Mouse (Mus musculus): ENCODE measurements around the gene Tns1.
"Not testable (repeated sequence)": the region's sequence is repeated elsewhere in the genome, so short reads cannot be mapped to it uniquely, and the experiment has no call there.

The Tns1 gene

GRCm38 (mm10) chr1:74124021-74124981 lies at the start of gene Tns1:
Gene Tns1, minus strand, starts transcription at chr1:74124449.
- peak; percentile 25 for DNase-seq (ENCODE audit: low spot score)

DNA sequence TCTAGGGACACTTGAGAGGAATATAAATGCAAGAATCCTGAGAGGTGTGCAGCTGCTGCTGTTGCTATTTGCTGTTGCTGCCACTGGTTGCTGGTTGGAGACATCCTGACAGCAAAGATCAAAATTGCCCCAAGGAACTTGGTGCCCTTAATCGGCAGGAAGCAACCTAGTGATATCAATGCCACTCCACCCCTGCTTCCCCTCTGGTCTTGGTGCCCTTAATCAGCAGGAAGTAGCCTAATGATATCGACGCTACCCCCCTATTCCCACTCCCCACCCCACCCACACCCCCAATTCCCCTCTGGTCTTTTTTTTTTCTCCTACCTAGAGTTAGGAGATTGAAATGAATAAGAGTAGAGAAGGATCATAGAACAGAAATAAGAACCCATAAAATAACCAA lies 48.5 kb upstream of the Tns1 start:
- DNase-seq (ENCODE audit: low spot score) = no peak

- no peak for DNase-seq (ENCODE audit: low spot score)
Measured at GRCm38 (mm10) chr1:74169721-74170120, 45.5 kb upstream of the Tns1 start.

DNA sequence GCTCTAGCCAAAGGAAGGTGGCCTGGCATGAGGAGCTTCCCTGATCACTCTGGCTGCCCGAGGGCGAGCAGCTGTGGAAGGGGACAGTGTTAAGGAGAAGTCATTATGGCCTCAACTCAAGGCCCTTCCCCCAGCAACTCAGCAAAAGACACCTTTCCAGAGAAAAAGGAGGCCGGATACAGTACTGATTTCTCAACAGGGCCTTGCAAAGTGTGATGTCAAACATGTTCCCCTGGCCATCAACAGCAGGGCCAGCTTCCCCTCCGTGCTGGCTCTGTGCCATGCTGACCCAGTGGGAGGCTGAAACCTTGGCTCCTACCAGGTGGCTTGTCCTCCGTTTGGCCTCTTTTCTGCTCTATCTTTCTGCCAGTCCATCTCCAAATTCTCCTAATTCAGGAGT lies 42.9 kb upstream of the Tns1 start:
- DNase-seq (ENCODE audit: low spot score) = no peak

DNA sequence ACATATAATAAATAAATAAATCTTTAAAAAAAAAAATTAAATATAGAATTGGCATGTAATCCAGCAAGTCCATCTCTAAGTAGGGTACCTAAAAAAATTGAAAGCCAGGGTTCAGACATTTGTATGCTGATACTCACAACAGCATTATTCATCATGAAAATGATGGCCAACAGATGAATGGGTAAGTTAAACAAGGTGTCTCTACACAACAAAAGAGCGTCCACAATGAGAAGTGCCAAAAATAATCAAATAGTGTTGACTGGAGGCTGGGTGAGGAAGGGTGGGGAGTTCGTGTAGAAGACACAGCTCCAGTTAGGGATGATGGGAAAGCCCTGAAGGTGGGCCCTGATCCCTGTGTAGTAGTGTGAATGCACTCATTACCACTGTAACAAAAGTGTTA lies 35.8 kb upstream of the Tns1 start:
- DNase-seq (ENCODE audit: low spot score) = no peak

- not testable (repeated sequence) for DNase-seq (ENCODE audit: low spot score)
Measured at GRCm38 (mm10) chr1:74159613-74160012, 35.4 kb upstream of the Tns1 start.

- DNase-seq (ENCODE audit: low spot score) = no peak
Measured at GRCm38 (mm10) chr1:74156381-74156910, 32.2 kb upstream of the Tns1 start.

DNA sequence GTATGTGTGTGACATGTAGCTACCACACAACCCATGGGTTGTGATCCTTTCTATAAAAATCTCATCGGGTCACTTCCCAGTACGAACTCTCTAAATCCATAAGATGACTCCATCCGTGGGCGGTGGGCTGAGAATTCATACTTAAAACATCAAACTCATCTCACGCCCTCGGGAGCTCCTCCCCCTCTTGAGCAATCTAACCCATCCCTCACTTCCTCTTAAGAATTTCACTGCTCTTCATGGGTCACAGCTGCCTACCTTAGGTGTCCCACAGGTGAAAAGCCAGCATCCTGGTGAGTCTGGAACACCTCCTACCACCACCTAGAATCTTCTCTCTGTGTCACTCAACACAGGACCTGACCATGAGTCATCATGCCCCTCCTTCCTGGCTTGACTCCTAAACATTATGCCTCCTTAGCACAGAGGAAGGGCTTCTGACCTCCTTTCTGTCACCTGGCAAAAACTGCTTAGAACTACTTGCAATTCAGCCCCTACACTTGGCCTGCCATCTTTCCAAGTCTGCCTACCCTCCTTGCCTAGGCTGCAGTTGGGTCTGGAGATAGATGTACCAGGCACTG lies 31.3 kb upstream of the Tns1 start:
- no peak for DNase-seq (ENCODE audit: low spot score)

- DNase-seq (ENCODE audit: low spot score) = no peak
Measured at GRCm38 (mm10) chr1:74153461-74154184, 29.4 kb upstream of the Tns1 start, which contains the start of gene Cxcr2. Gene Cxcr2, plus strand, starts transcription at chr1:74153989.

- DNase-seq (ENCODE audit: low spot score) = no peak
Measured at GRCm38 (mm10) chr1:74151091-74151490, 26.8 kb upstream of the Tns1 start.

DNA sequence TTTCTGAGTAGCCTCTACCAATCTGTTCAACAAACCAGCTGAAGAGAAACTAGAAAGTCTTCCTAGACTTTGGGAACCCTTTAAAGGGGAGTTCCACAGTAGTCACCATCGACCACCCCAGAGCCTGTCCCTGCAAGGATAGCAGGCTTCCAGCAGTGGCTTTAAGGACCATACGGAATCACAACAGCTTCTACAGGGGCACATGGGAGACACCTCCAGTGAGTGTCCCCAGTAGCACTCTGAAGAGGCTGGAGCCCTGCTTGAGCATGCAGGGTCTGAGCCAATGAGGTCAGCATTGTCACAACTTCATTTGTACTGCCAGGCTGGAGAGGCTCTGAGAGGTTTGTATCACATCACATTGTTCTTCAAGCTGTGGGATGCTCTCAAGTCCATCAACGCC lies 25.9 kb upstream of the Tns1 start:
- DNase-seq (ENCODE audit: low spot score) = no peak

DNA sequence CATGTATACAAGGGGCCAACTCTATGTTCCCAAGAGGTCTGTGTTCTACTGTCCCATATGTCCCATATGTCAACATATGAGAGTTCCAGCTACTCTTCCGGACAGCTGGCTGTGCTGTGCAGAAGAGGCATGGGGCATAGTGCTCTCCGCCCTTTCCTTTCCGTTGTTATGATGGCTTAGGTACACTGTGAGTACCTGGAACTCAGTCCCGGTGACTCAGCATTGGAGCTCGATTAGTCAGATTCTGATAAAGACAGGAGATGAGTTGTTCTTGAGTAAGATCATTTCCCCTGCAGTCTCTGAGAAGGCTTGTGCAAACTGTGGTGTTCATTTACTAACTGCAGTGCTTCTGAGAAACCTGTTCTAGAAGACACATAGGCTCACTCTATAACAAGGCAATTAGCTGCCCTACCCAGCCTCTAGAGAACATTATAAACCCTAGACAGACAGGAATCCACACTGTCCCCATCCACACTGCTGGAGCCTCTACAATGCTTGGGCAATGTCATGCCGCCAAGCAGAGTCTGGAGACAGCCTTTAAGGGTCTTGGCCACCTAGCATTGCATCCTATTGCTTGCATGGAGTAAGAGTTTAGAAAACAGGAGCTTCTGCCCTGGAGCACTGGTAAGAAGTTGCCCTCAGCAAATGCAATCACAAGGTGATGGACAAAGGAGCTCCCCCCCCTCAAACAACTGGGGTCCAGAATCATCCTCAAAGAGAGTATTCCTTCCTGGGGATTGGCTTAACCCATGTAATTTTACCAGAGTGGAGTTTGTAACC lies 25.0 kb upstream of the Tns1 start:
- no peak for DNase-seq (ENCODE audit: low spot score)

GRCm38 (mm10) chr1:74141781-74142180 lies 17.5 kb upstream of the Tns1 start:
- peak; percentile 49 for DNase-seq (ENCODE audit: low spot score)

GRCm38 (mm10) chr1:74139415-74139814 lies 15.2 kb upstream of the Tns1 start:
- DNase-seq (ENCODE audit: low spot score) = no peak

GRCm38 (mm10) chr1:74135326-74135950 lies 11.2 kb upstream of the Tns1 start:
- no peak for DNase-seq (ENCODE audit: low spot score)

DNA sequence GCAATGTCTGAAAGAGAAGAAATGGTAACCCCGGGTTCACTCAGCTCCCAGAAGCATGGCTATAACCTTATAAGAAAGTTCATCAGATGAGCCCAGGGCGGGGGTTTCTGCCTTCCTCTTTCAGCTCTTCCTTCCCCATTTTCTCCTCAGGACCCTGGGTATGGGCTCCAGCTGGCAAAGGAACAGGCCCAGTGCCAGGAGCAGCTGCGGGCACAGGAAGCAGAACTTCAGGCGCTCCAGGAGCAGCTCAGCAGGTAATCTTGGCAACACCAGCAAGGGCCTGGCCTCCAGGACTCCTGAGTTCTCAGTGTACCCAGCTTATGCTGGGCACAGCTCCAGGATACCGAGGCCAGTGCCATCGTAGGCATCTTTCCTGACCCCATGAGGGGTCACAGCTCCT lies 9.7 kb upstream of the Tns1 start:
- no peak for DNase-seq (ENCODE audit: low spot score)

GRCm38 (mm10) chr1:74132011-74132410 lies 7.8 kb upstream of the Tns1 start:
- no peak for DNase-seq (ENCODE audit: low spot score)

DNA sequence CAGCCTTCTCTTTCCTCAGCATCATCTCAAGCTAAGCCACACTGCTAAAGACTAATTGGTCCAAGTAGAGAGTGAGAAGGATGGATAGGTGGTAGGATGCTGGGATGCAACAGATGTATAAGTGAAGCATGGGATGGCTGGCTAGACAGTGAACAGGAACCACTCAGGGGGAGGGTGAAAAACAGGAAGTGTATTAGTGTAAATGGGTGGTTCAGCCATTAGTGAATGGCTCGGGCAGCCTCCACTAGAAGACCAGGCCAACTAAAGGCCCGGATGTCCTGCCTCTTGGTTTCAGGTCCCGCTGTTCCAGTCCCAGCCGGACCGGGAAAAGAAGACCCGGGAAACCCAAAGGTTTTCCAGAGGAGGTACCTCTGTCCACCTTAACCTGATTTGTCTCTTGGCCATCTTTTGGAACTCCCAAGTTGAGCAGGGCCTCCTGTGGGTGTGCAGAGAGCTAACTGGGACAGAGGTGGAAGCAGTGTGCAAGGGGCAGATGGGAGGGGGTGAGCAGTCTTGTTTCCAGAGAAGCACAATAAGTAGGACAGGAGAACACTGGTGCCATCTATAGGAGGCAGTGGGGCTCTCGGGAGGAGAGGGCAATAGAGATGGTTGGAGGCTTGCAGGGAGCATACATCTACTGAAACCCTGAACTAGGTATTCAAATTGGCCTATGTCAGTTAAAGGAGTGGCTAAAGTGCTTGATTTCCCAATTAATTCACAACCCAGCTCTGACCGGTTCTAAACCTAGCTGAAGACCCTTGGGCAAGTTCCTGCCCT lies 6.8 kb upstream of the Tns1 start:
- no peak for DNase-seq (ENCODE audit: low spot score)

- peak; percentile 58 for DNase-seq (ENCODE audit: low spot score)
Measured at GRCm38 (mm10) chr1:74124991-74125552, 823 bp upstream of the Tns1 start, which contains the start of gene Rufy4. Gene Rufy4, plus strand, starts transcription at chr1:74125541.

DNA sequence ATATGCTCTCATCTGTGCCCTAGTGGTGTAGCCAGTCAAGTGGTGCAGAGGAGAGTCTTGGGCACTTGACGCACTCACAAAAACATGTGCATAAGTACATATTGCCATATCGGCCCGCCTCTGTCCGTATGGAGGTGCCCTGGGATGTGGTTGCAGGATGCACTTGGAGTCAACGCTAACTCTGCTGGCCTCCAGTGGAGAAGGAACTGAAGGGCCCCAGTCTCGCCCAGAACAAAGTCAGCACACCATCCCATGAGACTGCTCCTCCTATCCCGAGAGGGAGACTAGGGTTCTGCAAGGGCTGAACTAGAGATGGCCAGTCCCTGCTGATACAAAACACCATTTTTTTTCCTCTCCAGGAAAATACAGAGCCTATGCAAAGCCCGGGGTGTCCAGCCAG lies 1.0 kb downstream of the Tns1 start:
- DNase-seq (ENCODE audit: low spot score) = no peak
